Mouse (Mus musculus) liver, embryonic 14.5 days (tissue): ENCODE data around the gene Olfml2b. TPM values are rescaled to one million over a fixed set of nuclear protein-coding genes. Genes with fewer than 3 reads are reported as not detected.

ENCODE experiments used
- ATAC-seq: fragments of 200-750 bp; cut with Nextera tagmentation; 2 replicates; pipeline ENCODE4 v1.8.0; 2017; ENCODE audit warnings: moderate number of reproducible peaks, mild to moderate bottlenecking, moderate library complexity; ENCODE audit not compliant: insufficient read depth
- DNase-seq, 3 experiments: peaks; one replicate each; pipeline ENCODE4 v3.0.0-alpha.2; 2012 to 2013; ENCODE audit warnings: low read depth in 3 of 3, low spot score in 3 of 3
- H3K27ac ChIP-seq: fragments of 300-500 bp; sonication (generic); 2 replicates; pipeline ENCODE4 v1.5.1; 2014; ENCODE audit warnings: moderate library complexity, mild to moderate bottlenecking, control low read depth, inconsistent platforms
- H3K27me3 ChIP-seq: fragments of 300-500 bp; sonication (generic); 2 replicates; pipeline ENCODE4 v1.6.1; 2014; ENCODE audit warnings: mild to moderate bottlenecking, low read length, moderate library complexity; ENCODE audit not compliant: control insufficient read depth, insufficient read depth
- H3K36me3 ChIP-seq: fragments of 300-500 bp; sonication (generic); replicated peaks from 2 replicates; pipeline ENCODE4 v1.6.1; 2014; ENCODE audit warnings: low read depth; ENCODE audit not compliant: control insufficient read depth, insufficient read depth
- H3K4me1 ChIP-seq, 2 experiments: fragments of 200-500 bp in 1 of 2; fragments of 300-500 bp in 1 of 2; sonication (generic) in 1 of 2; replicated peaks; 2 replicates each; pipeline ENCODE4 v1.6.1; 2012 to 2014; ENCODE audit warnings: antibody characterized with exemption in 1 of 2, inconsistent platforms in 1 of 2, low read length in 1 of 2; ENCODE audit not compliant: control insufficient read depth in 2 of 2, insufficient read depth in 2 of 2
- H3K4me2 ChIP-seq: fragments of 300-500 bp; sonication (generic); 2 replicates; pipeline ENCODE4 v1.6.1; 2014; ENCODE audit warnings: low read depth, mild to moderate bottlenecking, control low read depth, moderate library complexity
- H3K4me3 ChIP-seq, 2 experiments: fragments of 200-500 bp in 1 of 2; fragments of 300-500 bp in 1 of 2; sonication (generic) in 1 of 2; 2 replicates each; pipeline ENCODE4 v1.5.1; 2012 to 2014; ENCODE audit warnings: low read depth in 2 of 2, low read length in 2 of 2, mild to moderate bottlenecking in 2 of 2, control low read depth in 1 of 2, inconsistent platforms in 1 of 2, moderate library complexity in 1 of 2; ENCODE audit not compliant: insufficient read depth in 1 of 2
- H3K9ac ChIP-seq: fragments of 300-500 bp; sonication (generic); replicated peaks from 2 replicates; pipeline ENCODE4 v1.6.1; 2014; ENCODE audit warnings: mild to moderate bottlenecking, control low read depth, moderate library complexity
- H3K9me3 ChIP-seq: fragments of 300-500 bp; sonication (generic); 2 replicates; pipeline ENCODE4 v1.6.1; 2016; ENCODE audit warnings: low read length, mixed read lengths; ENCODE audit not compliant: control insufficient read depth
- CTCF ChIP-seq: IDR thresholded peaks from 2 replicates; pipeline ENCODE4 v1.5.1; 2016; ENCODE audit warnings: antibody characterized with exemption, low read depth, control low read depth
- EP300 ChIP-seq: IDR thresholded peaks from 2 replicates; pipeline ENCODE4 v1.6.1; 2016; ENCODE audit warnings: antibody characterized with exemption, low read depth
- WGBS: fragments of 180-500 bp; shearing (Covaris S2); extraction: QIAGEN DNeasy Blood & Tissue Kit; methylation state at CpG from one replicate; pipeline ENCODE4 v1.1.7; 2014; ENCODE audit not compliant: insufficient replicate concordance; 5-methylcytosine and 5-hydroxymethylcytosine counted together
- polyA plus RNA-seq, 2 experiments: library from polyadenylated mRNA; depleted of rRNA in 1 of 2; stranded (reverse) in 1 of 2; unstranded in 1 of 2; fragments of >200 nt; fragmentation: Nextera tagmentation in 1 of 2; extraction: Ambion mirVana in 1 of 2; gene quantifications; 2 replicates each; pipeline versions ENCODE4 v1.2.1 to v1.2.3; 2012 to 2014

The Olfml2b gene
- polyA plus RNA-seq, 2 experiments: 0.73 to 1.1 TPM

DNA sequence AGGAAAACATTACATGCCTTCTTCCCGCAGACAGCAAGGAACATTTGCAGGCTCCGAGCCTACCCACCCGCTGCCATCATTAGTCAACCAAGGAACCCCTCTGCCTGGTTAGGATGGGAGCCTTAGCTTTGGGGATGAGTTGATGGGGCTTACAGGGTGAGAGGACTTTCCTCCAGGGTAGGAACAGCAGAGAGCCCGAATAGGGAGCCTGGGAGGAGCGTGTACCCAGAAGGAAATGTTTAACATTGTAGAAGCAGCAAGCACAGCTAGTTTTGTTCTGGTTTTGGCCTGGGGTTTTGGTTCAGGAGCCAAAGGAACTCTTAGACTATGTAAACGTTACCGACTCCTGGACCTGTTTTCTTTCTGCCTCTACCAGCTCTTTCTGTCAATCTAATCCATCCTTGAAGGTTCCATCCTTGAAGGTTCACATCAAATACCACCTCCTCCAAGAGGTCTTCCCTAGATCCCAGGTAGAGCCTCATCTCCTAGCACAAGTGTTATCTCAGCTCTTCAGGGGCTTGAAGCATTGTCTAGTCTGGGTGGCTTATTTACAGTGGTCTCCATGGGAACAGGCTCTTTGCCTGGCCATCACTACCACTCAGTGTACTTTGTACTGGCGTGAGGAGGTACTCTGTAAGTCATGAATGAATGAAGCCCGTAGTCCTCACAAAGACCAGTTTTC, 2.4 kb downstream of the Olfml2b start:
- peaks cover 0 to 2% of the 10 kb centered on the region in 2 experiments; a peak in 1 of 4 replicates for H3K4me1 ChIP-seq

DNA sequence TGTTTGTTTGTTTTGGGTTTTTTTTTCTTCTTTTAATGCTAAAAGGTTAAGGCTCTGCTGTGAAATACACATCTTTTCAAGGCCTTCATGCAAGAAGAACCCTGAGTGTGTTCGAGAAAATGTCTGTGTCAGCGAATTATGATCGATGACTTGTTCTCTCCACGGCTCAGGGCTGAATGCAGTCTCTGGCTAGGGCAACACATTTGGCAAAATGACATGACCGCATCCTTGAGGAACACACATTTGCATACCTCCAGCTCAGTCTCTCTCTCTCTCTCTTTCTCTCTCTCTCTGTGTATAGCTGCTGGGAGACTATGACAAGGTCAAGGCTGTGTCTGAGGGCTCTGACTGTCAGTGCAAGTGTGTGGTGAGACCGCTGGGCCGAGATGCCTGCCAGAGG, 3.0 kb downstream of the Olfml2b start:
- H3K27me3 ChIP-seq: peaks cover 22% of the 10 kb centered on the region
- TF ChIP-seq CTCF (no peak), EP300 (no peak)
- no peak overlapping the region for H3K27ac ChIP-seq
- H3K9ac ChIP-seq: no peak overlapping the region
- H3K4me3 ChIP-seq: no peak overlapping the region
- DNase-seq (no peak), ATAC-seq (no peak)
- H3K4me1 ChIP-seq: peaks cover 0 to 2% of the 10 kb centered on the region in 2 experiments; a peak in 1 of 4 replicates
- H3K9me3 ChIP-seq: no peaks in the 10 kb centered on the region
- H3K4me2 ChIP-seq: no peak overlapping the region
- 63% methylated on average over 7 of the region's 7 CpGs for WGBS
- no peaks in the 10 kb centered on the region for H3K36me3 ChIP-seq

More for the DNA sequence above, 2.4 kb downstream of the Olfml2b start:
- 60% methylated on average over 9 of the region's 9 CpGs for WGBS
- H3K9ac ChIP-seq: no peak overlapping the region
- no peaks in the 10 kb centered on the region for H3K9me3 ChIP-seq
- DNase-seq (no peak), ATAC-seq (no peak)
- TF ChIP-seq EP300 (no peak), CTCF (no peak)
- no peaks in the 10 kb centered on the region for H3K36me3 ChIP-seq
- no peak overlapping the region for H3K4me3 ChIP-seq
- no peak overlapping the region for H3K27ac ChIP-seq
- no peak overlapping the region for H3K4me2 ChIP-seq
- peaks cover 22% of the 10 kb centered on the region for H3K27me3 ChIP-seq

DNA sequence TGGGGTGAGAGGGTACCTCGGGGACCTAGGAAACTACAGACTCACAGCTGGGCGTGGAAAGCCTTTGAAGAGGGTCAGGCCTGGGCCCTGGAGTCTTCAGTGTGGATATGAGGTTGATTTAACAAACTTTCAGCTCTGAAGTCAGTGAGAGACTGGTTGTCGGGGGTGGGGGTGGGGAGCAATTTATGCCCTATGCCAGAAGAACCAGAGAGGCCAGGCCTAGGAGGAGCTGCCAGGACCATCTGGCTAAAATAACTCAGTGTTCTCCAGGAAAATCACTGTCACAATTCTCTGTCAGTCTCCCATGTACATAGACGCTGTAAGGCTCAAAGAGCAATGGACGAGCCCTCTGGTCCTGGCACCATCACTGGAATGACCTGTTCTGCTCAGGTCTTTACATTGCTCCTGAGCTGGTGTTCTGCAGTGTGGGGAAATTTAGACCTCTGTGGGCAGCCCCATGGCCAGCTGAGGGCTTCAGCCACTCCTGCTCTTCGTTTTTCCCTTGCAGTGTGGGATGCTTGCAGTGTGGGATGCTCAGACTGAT, 3.7 kb downstream of the Olfml2b start:
- no peaks in the 10 kb centered on the region for H3K36me3 ChIP-seq
- peaks cover 22% of the 10 kb centered on the region for H3K27me3 ChIP-seq
- H3K4me1 ChIP-seq: peaks cover 0 to 2% of the 10 kb centered on the region in 2 experiments; a peak in 1 of 4 replicates
- no peak overlapping the region for H3K27ac ChIP-seq
- H3K9ac ChIP-seq: no peak overlapping the region
- TF ChIP-seq CTCF (no peak), EP300 (no peak)
- no peak for DNase-seq
- ATAC-seq: no peak
- H3K9me3 ChIP-seq: no peaks in the 10 kb centered on the region
- no peak overlapping the region for H3K4me3 ChIP-seq
- WGBS: 58% methylated on average over 6 of the region's 6 CpGs
- no peak overlapping the region for H3K4me2 ChIP-seq

DNA sequence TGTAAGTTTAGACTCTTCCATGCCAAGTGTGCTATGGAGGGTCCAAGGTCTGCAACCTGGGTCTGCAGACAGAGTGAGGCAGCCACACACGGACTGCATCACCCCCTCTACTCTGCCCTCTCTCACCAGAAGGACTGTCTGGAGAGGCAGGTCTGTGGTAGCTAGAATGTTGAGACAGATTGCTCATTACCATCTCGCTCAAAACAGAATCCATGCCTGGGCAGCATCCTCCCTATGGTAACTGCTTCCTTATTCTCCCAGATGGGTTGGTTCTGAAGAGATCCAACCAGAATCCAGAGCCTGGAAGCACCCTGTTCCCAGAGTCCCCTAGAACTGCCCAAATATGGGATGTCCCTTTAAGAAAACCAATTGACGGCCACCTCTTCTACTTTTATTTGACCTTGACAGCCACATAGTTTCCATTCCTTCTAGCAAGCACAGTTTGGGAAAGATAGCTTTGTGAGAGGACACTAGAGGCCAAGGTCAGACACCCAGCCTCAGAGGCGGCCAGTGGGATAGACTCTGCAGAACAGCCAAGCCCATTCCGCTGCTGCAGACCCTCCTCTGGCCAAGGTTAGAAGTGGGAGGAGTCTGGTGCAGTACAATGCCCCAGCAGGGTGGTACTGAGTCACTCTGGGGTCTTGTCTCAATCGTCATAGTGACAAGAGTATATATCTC, 6.9 kb downstream of the Olfml2b start:
- 41% methylated on average over 6 of the region's 6 CpGs for WGBS
- no peak overlapping the region for H3K9ac ChIP-seq
- DNase-seq: no peak
- H3K27me3 ChIP-seq: peaks cover 4% of the 10 kb centered on the region; the same call in 1 of the 2 replicates
- no peak for TF ChIP-seq EP300
- no peak for TF ChIP-seq CTCF
- no peak overlapping the region for H3K4me3 ChIP-seq
- H3K27ac ChIP-seq: no peak overlapping the region
- peaks cover 0 to 2% of the 10 kb centered on the region in 2 experiments; a peak in 1 of 4 replicates for H3K4me1 ChIP-seq
- ATAC-seq: no peak
- no peak overlapping the region for H3K4me2 ChIP-seq
- no peaks in the 10 kb centered on the region for H3K9me3 ChIP-seq
- H3K36me3 ChIP-seq: no peaks in the 10 kb centered on the region

DNA sequence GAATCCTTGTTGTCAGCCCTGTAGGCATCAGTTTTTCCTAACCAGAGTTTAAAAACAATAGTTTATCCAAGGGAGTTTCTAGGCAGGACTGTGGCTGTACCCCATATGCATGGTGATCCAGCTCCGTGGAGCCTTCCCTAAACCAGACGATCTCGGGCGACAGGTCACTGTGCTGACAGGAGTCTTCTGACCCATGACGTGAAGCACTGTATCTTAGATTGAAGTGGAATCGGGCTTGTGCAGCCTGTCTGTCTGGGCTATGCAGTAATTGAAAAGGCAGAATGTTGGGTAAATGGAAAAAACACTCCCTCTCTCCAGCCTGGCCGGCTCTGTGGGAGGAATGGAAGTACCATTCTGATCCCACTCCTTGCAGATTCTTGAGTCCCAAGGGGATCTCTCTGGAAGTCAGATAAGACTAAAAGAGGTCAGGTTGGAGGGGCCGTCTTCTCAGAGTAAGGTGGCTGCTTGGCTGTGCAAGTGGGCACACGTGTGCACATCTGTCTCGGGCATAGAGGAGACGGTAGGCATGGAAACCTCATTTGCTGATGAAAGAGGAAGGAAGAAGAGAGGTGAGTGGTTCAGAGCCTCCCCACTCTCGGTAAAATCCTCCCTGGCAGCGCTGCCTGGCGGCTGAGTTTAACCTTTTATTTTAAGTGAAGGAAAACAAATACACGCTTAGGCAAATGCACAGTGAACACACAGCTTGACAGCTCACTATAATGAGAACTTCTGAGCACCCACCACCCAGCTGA, 7.8 kb downstream of the Olfml2b start:
- TF ChIP-seq CTCF: no peak
- no peak for TF ChIP-seq EP300
- Histone ChIP-seq H3K27me3 (no peaks in the 10 kb centered on the region), H3K36me3 (no peaks in the 10 kb centered on the region), H3K4me1 (peaks cover 0 to 3% of the 10 kb centered on the region in 2 experiments; a peak in 1 of 4 replicates), H3K9ac (no peak overlapping the region), H3K4me2 (no peak overlapping the region), H3K4me3 (no peak overlapping the region), H3K9me3 (no peaks in the 10 kb centered on the region), H3K27ac (no peak overlapping the region)
- WGBS: 63% methylated on average over 15 of the region's 15 CpGs
- no peak for ATAC-seq
- no peak for DNase-seq
